Mouse (Mus musculus): ENCODE results near the gene Gmeb1.

DNA sequence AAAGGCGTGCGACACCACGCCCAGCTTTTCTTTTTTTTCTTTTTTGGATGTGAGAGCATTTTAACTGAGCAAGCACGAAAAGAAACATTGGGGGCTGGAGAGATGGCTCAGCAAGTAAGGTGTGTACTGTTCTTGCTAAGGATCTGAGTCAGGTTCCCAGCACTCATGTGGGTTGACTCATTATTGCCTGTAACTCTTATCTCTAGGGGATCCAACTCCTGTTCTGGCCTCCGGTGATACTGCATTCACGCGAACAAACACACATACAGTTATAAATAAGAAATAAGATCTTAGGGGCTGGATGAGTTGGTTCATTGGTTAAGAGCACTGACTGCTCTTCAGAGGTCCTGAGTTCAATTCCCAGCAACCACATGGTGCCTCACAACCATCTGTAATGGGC is 1.9 kb upstream of the Gmeb1 start:
- TF ChIP-seq POLR2A (IDR thresholded peaks at IDR 0.05; ENCODE audit: borderline replicate concordance, extremely low read depth, low read depth, low read length) (no peak), CTCF (IDR thresholded peaks at IDR 0.05; ENCODE audit: insufficient read depth, low read length) (no peak)

Data from lung, adult 2 months (tissue).